Mouse (Mus musculus): ENCODE measurements around the gene Micu1.

DNA sequence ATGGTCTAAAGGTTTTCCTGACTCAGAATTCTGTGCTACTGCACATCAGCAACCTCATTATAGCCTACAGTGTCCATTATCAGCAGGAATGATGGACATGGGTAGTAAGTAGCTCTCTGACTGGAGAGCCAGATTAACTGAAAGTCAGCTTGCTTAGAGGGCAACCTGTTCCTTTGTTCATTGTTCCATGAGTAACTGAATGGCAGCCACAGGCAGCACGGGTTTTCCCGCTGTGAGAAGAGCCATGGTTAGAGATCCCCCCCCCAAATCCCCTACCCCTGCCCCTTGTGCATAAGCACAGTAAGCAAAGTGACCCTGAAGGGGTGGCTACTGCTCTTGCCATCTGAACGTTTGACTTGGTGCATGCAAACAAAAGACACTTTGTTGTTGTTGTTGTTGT, 78.4 kb downstream of the Micu1 start:
- TF ChIP-seq POLR2A (IDR thresholded peaks at IDR 0.05; ENCODE audit: low read depth, low read length) (no peak), CTCF (IDR thresholded peaks at IDR 0.05; ENCODE audit: borderline replicate concordance, insufficient read depth, low read length) (no peak)
